Mouse (Mus musculus): Measurements from ENCODE around the gene Kcnk4. TPM values are rescaled to one million over a fixed set of nuclear protein-coding genes. Genes with fewer than 3 reads are reported as not detected.

Gene Kcnk4
- total and polyA plus RNA-seq, 3 experiments, result 0.05 TPM; not detected in 2

DNA sequence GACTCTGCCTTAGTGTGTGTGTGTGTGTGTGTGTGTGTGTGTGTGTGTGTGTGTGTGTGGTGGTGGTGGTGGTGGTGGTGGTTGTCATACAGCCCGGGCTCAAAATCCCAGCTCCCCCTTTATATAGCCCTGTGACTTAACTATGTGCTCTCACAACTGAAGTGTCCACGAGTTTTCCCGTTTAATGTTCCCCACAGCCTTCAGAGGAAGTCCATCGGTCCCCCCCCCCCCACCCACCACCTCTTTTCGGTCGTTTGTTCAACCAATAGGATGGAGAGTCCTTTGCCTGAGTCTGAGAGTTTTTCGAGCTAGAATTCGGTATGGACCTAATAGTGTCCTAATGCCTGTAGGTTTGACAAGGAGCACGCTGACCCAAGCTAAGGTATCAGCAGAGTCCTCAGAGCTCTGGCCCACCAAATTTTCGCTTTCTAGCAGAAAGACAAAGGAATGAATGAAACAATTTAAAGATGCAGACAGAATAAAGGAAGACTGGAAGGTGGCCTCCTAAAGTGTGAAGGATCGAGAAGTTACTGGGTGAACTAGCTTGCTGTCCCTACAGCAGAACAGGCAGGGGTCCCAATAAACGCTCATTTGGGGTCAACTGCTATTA, 39.4 kb upstream of the Kcnk4 start:
- H3K4me1 ChIP-seq (ENCODE audit: insufficient read depth, low read depth, low read length), result peaks cover 87% of the 10 kb centered on the region
- ATAC-seq (ENCODE audit: extremely low read depth, insufficient number of reproducible peaks, low FRiP score, poor library complexity, severe bottlenecking), result no peak
- DNase-seq (ENCODE audit: low spot score), result no peak
- TF ChIP-seq CTCF (IDR thresholded peaks at IDR 0.05; ENCODE audit: low read depth, low read length) (no peak), GATA2 (IDR thresholded peaks at IDR 0.05; ENCODE audit: borderline replicate concordance, low read depth, low read length) (no peak), GATA1 (IDR thresholded peaks at IDR 0.05; ENCODE audit: borderline replicate concordance, low read length) (no peak), POLR2AphosphoS5 (IDR thresholded peaks at IDR 0.05; ENCODE audit: insufficient replicate concordance, low read depth, low read length) (no peak), TAL1 (conservative IDR thresholded peaks at IDR 0.05; ENCODE audit: low read depth, low read length) (no peak)
- peak overlapping the region; percentile 80 for H3K4me3 ChIP-seq (ENCODE audit: low read depth, low read length)
- no peaks in the 10 kb centered on the region for H3K9me3 ChIP-seq (replicated peaks)
- peaks cover 32% of the 10 kb centered on the region for H3K36me3 ChIP-seq (replicated peaks)
- H3K27me3 ChIP-seq (ENCODE audit: insufficient read depth, low read length), result no peaks in the 10 kb centered on the region

GRCm38 (mm10) chr19:6972247-6972917, 38.1 kb upstream of the Kcnk4 start:
- TF ChIP-seq CTCF (IDR thresholded peaks at IDR 0.05; ENCODE audit: low read depth, low read length) (no peak), POLR2AphosphoS5 (IDR thresholded peaks at IDR 0.05; ENCODE audit: insufficient replicate concordance, low read depth, low read length) (no peak), GATA2 (IDR thresholded peaks at IDR 0.05; ENCODE audit: borderline replicate concordance, low read depth, low read length) (no peak), GATA1 (IDR thresholded peaks at IDR 0.05; ENCODE audit: borderline replicate concordance, low read length) (no peak), TAL1 (conservative IDR thresholded peaks at IDR 0.05; ENCODE audit: low read depth, low read length) (no peak)

GRCm38 (mm10) chr19:6971644-6972043, 37.3 kb upstream of the Kcnk4 start:
- ATAC-seq (ENCODE audit: extremely low read depth, insufficient number of reproducible peaks, low FRiP score, poor library complexity, severe bottlenecking) (no peak), DNase-seq (ENCODE audit: low spot score) (no peak)
- no peak for TF ChIP-seq GATA1 (IDR thresholded peaks at IDR 0.05; ENCODE audit: borderline replicate concordance, low read length)
- TF ChIP-seq GATA2 (IDR thresholded peaks at IDR 0.05; ENCODE audit: borderline replicate concordance, low read depth, low read length), result no peak
- TF ChIP-seq POLR2AphosphoS5 (IDR thresholded peaks at IDR 0.05; ENCODE audit: insufficient replicate concordance, low read depth, low read length), result no peak
- no peak for TF ChIP-seq CTCF (IDR thresholded peaks at IDR 0.05; ENCODE audit: low read depth, low read length)
- TF ChIP-seq TAL1 (conservative IDR thresholded peaks at IDR 0.05; ENCODE audit: low read depth, low read length), result no peak
- peaks cover 86% of the 10 kb centered on the region for H3K4me1 ChIP-seq (ENCODE audit: insufficient read depth, low read depth, low read length)
- no peak overlapping the region for H3K4me3 ChIP-seq (ENCODE audit: low read depth, low read length)
- H3K27me3 ChIP-seq (ENCODE audit: insufficient read depth, low read length), result no peaks in the 10 kb centered on the region
- peaks cover 16% of the 10 kb centered on the region for H3K36me3 ChIP-seq (replicated peaks)
- H3K9me3 ChIP-seq (replicated peaks), result no peaks in the 10 kb centered on the region

More at GRCm38 (mm10) chr19:6972247-6972917, 38.1 kb upstream of the Kcnk4 start:
- Histone ChIP-seq H3K4me3 (ENCODE audit: low read depth, low read length) (no peak overlapping the region), H3K27me3 (ENCODE audit: insufficient read depth, low read length) (no peaks in the 10 kb centered on the region), H3K9me3 (replicated peaks) (no peaks in the 10 kb centered on the region), H3K36me3 (replicated peaks) (peaks cover 18% of the 10 kb centered on the region), H3K4me1 (ENCODE audit: insufficient read depth, low read depth, low read length) (peaks cover 87% of the 10 kb centered on the region)
- ATAC-seq (ENCODE audit: extremely low read depth, insufficient number of reproducible peaks, low FRiP score, poor library complexity, severe bottlenecking) (no peak), DNase-seq (ENCODE audit: low spot score) (no peak)

- no peak for TF ChIP-seq GATA2 (IDR thresholded peaks at IDR 0.05; ENCODE audit: borderline replicate concordance, low read depth, low read length)
- no peak for TF ChIP-seq GATA1 (IDR thresholded peaks at IDR 0.05; ENCODE audit: borderline replicate concordance, low read length)
- no peak for TF ChIP-seq TAL1 (conservative IDR thresholded peaks at IDR 0.05; ENCODE audit: low read depth, low read length)
- no peak for TF ChIP-seq POLR2AphosphoS5 (IDR thresholded peaks at IDR 0.05; ENCODE audit: insufficient replicate concordance, low read depth, low read length)
- TF ChIP-seq CTCF (IDR thresholded peaks at IDR 0.05; ENCODE audit: low read depth, low read length), result no peak
- H3K36me3 ChIP-seq (replicated peaks), result peaks cover 18% of the 10 kb centered on the region
- DNase-seq (ENCODE audit: low spot score) (peak; percentile 28), ATAC-seq (ENCODE audit: extremely low read depth, insufficient number of reproducible peaks, low FRiP score, poor library complexity, severe bottlenecking) (no peak)
- H3K4me1 ChIP-seq (ENCODE audit: insufficient read depth, low read depth, low read length), result peaks cover 81% of the 10 kb centered on the region
- no peaks in the 10 kb centered on the region for H3K27me3 ChIP-seq (ENCODE audit: insufficient read depth, low read length)
- peak overlapping the region; percentile 80; the same call in 1 of the 2 replicates for H3K4me3 ChIP-seq (ENCODE audit: low read depth, low read length)
- H3K9me3 ChIP-seq (replicated peaks), result no peaks in the 10 kb centered on the region
These were observed 36.3 kb upstream of the Kcnk4 start for GRCm38 (mm10) chr19:6970460-6971085.

GRCm38 (mm10) chr19:6969665-6970381, 35.5 kb upstream of the Kcnk4 start:
- Histone ChIP-seq H3K4me3 (ENCODE audit: low read depth, low read length) (peak overlapping the region; percentile 80), H3K9me3 (replicated peaks) (no peaks in the 10 kb centered on the region), H3K4me1 (ENCODE audit: insufficient read depth, low read depth, low read length) (peaks cover 84% of the 10 kb centered on the region), H3K36me3 (replicated peaks) (peaks cover 25% of the 10 kb centered on the region), H3K27me3 (ENCODE audit: insufficient read depth, low read length) (no peaks in the 10 kb centered on the region)
- ATAC-seq (ENCODE audit: extremely low read depth, insufficient number of reproducible peaks, low FRiP score, poor library complexity, severe bottlenecking), result no peak
- DNase-seq (ENCODE audit: low spot score), result peak; percentile 87
- TF ChIP-seq CTCF (IDR thresholded peaks at IDR 0.05; ENCODE audit: low read depth, low read length) (peak; percentile 31), GATA2 (IDR thresholded peaks at IDR 0.05; ENCODE audit: borderline replicate concordance, low read depth, low read length) (no peak)

- no peaks in the 10 kb centered on the region for H3K9me3 ChIP-seq (replicated peaks)
- TF ChIP-seq CTCF (IDR thresholded peaks at IDR 0.05; ENCODE audit: low read depth, low read length) (no peak), GATA1 (IDR thresholded peaks at IDR 0.05; ENCODE audit: borderline replicate concordance, low read length) (no peak), GATA2 (IDR thresholded peaks at IDR 0.05; ENCODE audit: borderline replicate concordance, low read depth, low read length) (no peak), POLR2AphosphoS5 (IDR thresholded peaks at IDR 0.05; ENCODE audit: insufficient replicate concordance, low read depth, low read length) (no peak), TAL1 (conservative IDR thresholded peaks at IDR 0.05; ENCODE audit: low read depth, low read length) (no peak)
- DNase-seq (ENCODE audit: low spot score), result no peak
- ATAC-seq (ENCODE audit: extremely low read depth, insufficient number of reproducible peaks, low FRiP score, poor library complexity, severe bottlenecking), result no peak
- peak overlapping the region; percentile 80 for H3K4me3 ChIP-seq (ENCODE audit: low read depth, low read length)
- H3K27me3 ChIP-seq (ENCODE audit: insufficient read depth, low read length), result no peaks in the 10 kb centered on the region
- peaks cover 31% of the 10 kb centered on the region for H3K36me3 ChIP-seq (replicated peaks)
- peaks cover 85% of the 10 kb centered on the region for H3K4me1 ChIP-seq (ENCODE audit: insufficient read depth, low read depth, low read length)
These were observed 35.0 kb upstream of the Kcnk4 start for GRCm38 (mm10) chr19:6969291-6969664.
